Mouse (Mus musculus): ENCODE data around the gene Kcna3.

The Kcna3 gene

GRCm38 (mm10) chr3:107065510-107066095, 29.6 kb downstream of the Kcna3 start:
- no peak for DNase-seq

- no peak for DNase-seq
Measured at GRCm38 (mm10) chr3:107066165-107066850, 30.3 kb downstream of the Kcna3 start.

DNA sequence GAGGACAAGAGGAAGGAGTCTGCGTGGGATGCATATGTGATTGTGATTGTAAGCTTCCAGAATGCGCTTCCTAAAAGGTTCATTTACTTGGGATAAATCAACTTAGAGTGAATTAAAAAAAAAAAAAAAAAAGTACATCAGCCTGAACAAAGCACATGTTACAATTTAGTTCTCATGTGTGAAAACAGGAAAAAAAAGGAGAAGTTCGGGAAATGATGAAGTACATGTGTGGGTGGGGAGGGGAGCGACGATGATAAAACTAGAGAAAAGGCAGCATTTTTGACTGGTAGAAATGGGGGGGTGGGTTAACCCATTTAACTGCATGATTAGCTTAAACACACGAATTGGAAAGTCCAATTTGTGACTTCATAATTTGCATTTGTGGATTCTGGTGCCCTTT, 31.3 kb downstream of the Kcna3 start:
- no peak for DNase-seq

DNA sequence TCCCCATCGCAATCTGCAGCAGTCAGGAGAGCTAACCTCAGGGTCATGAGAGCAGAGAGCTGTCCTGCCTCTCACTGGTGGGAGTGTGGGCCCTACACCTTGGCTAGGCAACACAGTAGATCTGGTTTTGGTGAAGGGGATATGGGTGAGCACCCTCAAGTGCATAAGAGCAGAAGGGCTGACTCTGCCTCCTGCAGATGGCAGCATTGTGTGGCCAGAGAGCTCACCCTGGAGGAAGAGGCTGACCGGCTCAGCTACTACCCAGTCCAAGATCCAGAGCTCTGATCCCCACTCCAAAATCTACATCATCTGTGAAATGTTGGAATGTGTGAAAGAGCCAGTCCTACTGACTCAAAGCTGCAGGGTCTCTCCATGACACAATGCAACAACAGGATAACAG, 37.9 kb downstream of the Kcna3 start:
- no peak for DNase-seq

- DNase-seq: no peak
Measured at GRCm38 (mm10) chr3:107075705-107076104, 39.7 kb downstream of the Kcna3 start.

DNA sequence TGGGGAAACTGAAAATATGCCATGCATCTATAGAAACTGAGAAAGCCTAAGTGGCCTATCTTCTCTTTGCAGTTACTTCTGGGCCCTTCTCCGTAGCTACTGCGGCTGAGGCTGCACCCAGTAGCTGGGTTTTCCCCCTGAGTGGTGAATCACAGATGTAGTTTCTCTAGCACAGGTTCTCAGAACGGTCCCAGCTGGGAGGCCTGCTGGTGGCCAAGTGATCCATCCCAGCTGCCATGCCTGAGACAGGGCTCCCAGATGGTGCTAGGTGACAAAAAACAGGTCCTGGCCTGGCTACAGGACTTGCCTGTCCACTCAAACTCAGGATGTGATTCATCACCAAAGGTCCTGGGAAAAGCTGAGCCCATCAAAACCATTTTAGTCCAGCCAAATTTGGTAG, 40.7 kb downstream of the Kcna3 start:
- no peak for DNase-seq

DNA sequence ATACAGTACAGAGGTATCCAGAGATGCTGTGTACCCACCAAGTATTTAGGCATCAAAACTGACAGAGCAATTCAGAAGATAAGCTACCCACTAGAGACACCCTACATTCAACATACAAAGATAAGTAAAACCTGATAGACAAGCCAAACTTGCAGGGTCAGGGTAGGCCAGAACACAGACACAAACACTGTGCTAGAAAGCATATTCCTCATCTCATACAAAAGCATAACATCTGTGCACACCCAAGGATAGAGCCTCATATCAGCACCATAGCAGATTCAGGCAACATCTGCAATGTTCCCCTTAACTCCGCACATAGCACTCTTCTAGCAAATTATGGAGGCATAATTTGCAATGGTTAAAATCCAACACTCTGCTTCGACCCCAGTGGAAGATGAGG, 41.1 kb downstream of the Kcna3 start:
- DNase-seq: no peak

DNA sequence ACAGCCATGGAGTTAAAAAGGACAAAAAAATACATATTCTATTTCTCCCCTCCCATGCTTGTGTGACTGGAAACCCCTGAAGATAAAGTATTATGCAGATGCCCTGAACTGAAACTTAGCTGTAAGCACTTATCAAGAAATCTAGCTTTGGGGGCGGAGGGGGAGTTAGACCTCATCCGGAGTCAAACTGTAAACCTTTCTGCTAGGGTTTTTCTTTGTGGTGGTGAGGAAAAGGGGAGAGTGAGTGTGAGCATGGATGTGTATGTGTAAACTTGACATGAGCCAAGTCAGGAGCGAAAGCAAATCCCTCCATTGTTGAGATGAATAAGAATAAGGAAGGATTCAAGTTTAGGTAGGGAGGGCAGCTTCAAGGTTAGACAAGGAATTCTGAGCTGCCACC, 44.8 kb downstream of the Kcna3 start:
- no peak for DNase-seq

GRCm38 (mm10) chr3:107081227-107081626, 45.3 kb downstream of the Kcna3 start:
- DNase-seq: no peak

DNA sequence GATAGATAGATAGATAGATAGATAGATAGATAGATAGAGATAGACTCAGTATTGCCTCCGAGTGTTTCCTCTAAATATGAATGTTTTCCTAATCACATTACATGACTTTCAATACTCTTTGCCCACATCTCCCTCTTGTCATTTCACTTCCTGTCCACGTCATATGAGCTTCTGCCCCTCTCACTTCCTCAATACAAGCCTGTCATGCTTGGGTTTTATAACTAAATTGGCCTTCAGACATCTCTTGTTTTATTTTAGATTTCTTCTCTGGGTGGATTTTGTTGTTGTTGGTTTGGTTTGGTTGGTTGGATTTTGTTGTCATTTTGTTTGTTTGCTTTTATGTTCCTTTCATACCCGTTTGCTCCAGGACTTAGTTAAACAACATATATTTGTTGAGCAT, 48.6 kb downstream of the Kcna3 start:
- DNase-seq: no peak

DNA sequence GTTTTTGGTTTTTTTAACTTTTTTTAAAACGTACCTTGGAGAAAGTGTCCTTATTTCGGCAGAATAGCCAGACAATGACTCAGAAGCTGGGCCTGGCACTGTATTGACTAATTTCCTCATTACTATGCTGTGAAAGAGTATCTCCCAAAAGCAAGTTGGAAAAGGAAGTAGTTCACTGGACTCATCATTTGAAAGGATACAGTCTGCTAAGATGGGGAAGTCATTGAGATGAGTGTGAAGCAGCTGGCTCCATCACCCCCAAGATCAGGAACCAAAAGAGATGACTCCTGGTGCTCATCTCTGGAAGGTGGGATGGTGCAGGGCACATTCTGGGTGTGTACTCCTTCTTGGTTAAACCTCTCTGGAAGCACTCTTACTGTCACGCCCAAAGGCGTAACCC, 51.4 kb downstream of the Kcna3 start:
- DNase-seq: no peak
